Mouse (Mus musculus) stomach, postnatal 0 days (tissue): ENCODE measurements around the gene Mef2c. TPM values are rescaled to one million over a fixed set of nuclear protein-coding genes. Genes with fewer than 3 reads are reported as not detected.

Experiments used
- ATAC-seq: fragments of 200-750 bp; cut with Nextera tagmentation; 2 replicates; pipeline ENCODE4 v1.8.0; 2017; ENCODE audit not compliant: low FRiP score, low TSS enrichment
- DNase-seq: peaks from one replicate; pipeline ENCODE4 v3.0.0-alpha.2; 2016; ENCODE audit warnings: low spot score
- H3K27ac ChIP-seq: fragments of 300-500 bp; sonication (generic); replicated peaks from 2 replicates; pipeline ENCODE4 v1.5.1; 2014; ENCODE audit warnings: mild to moderate bottlenecking, control low read depth
- H3K27me3 ChIP-seq: fragments of 300-500 bp; sonication (generic); 2 replicates; pipeline ENCODE4 v1.6.1; 2014; ENCODE audit warnings: low read length; ENCODE audit not compliant: control insufficient read depth, insufficient read depth
- H3K36me3 ChIP-seq: fragments of 300-500 bp; sonication (generic); 2 replicates; pipeline ENCODE4 v1.6.1; 2014; ENCODE audit warnings: low read length, mixed read lengths; ENCODE audit not compliant: control insufficient read depth, insufficient read depth
- H3K4me1 ChIP-seq: fragments of 300-500 bp; sonication (generic); replicated peaks from 2 replicates; pipeline ENCODE4 v1.6.1; 2014; ENCODE audit warnings: antibody characterized with exemption; ENCODE audit not compliant: control insufficient read depth, insufficient read depth
- H3K4me2 ChIP-seq: fragments of 300-500 bp; sonication (generic); replicated peaks from 2 replicates; pipeline ENCODE4 v1.6.1; 2014; ENCODE audit warnings: low read depth, mild to moderate bottlenecking, control low read depth, moderate library complexity
- H3K4me3 ChIP-seq: fragments of 300-500 bp; sonication (generic); 2 replicates; pipeline ENCODE4 v1.5.1; 2014; ENCODE audit warnings: low read depth, low read length, control low read depth
- H3K9ac ChIP-seq: fragments of 300-500 bp; sonication (generic); 2 replicates; pipeline ENCODE4 v1.6.1; 2014; ENCODE audit warnings: mild to moderate bottlenecking, low read length, control low read depth, mixed read lengths
- H3K9me3 ChIP-seq: fragments of 300-500 bp; sonication (generic); 2 replicates; pipeline ENCODE4 v1.6.1; 2016; ENCODE audit warnings: low read length; ENCODE audit not compliant: control insufficient read depth
- CTCF ChIP-seq: IDR thresholded peaks from 2 replicates; pipeline ENCODE4 v1.5.1; 2016; ENCODE audit warnings: antibody characterized with exemption, low read depth, mild to moderate bottlenecking, moderate library complexity
- EP300 ChIP-seq: optimal IDR thresholded peaks from 2 replicates; pipeline ENCODE3; 2016; ENCODE audit warnings: antibody characterized with exemption
- WGBS: fragments of 180-500 bp; shearing (Covaris S2); extraction: QIAGEN DNeasy Blood & Tissue Kit; methylation state at CpG from one replicate; pipeline ENCODE4 v1.1.7; 2014; 5-methylcytosine and 5-hydroxymethylcytosine counted together
- polyA plus RNA-seq: library from polyadenylated mRNA; unstranded; fragments of >200 nt; fragmentation: Nextera tagmentation; extraction: Ambion mirVana; gene quantifications from 2 replicates; pipeline ENCODE4 v1.2.1, GENCODE M21; 2015

Gene Mef2c
- polyA plus RNA-seq, 1 experiment from 2014 or later = 18.4 TPM

GRCm38 (mm10) chr13:83484721-83485369 lies 19.0 kb upstream of the Mef2c start:
- no peak for DNase-seq

GRCm38 (mm10) chr13:83492051-83492450 lies 11.8 kb upstream of the Mef2c start:
- DNase-seq (no peak), ATAC-seq (no peak)
- Histone ChIP-seq H3K9ac (no peak overlapping the region), H3K36me3 (no peaks in the 10 kb centered on the region), H3K27ac (no peak overlapping the region), H3K4me2 (no peak overlapping the region), H3K27me3 (no peaks in the 10 kb centered on the region), H3K4me1 (no peaks in the 10 kb centered on the region), H3K9me3 (no peaks in the 10 kb centered on the region), H3K4me3 (no peak overlapping the region)
- 67% methylated on average over 3 of the region's 3 CpGs for WGBS
- no peak for TF ChIP-seq EP300
- no peak for TF ChIP-seq CTCF

More at GRCm38 (mm10) chr13:83484721-83485369, 19.0 kb upstream of the Mef2c start:
- H3K4me1 ChIP-seq = no peaks in the 10 kb centered on the region
- no peak overlapping the region for H3K4me2 ChIP-seq
- no peaks in the 10 kb centered on the region for H3K27me3 ChIP-seq
- no peak for ATAC-seq
- H3K36me3 ChIP-seq = no peaks in the 10 kb centered on the region
- TF ChIP-seq CTCF (no peak), EP300 (no peak)
- H3K4me3 ChIP-seq = no peak overlapping the region
- WGBS = 57% methylated on average over 7 of the region's 7 CpGs
- no peak overlapping the region for H3K27ac ChIP-seq
- no peak overlapping the region for H3K9ac ChIP-seq
- no peaks in the 10 kb centered on the region for H3K9me3 ChIP-seq

GRCm38 (mm10) chr13:83497708-83498107 lies 6.1 kb upstream of the Mef2c start:
- TF ChIP-seq CTCF = no peak
- no peak for TF ChIP-seq EP300
- no peak overlapping the region for H3K27ac ChIP-seq
- no peak for DNase-seq
- H3K4me2 ChIP-seq = no peak overlapping the region
- no peak overlapping the region for H3K4me3 ChIP-seq
- no peak for ATAC-seq
- 84% methylated on average over 3 of the region's 3 CpGs for WGBS
- no peaks in the 10 kb centered on the region for H3K9me3 ChIP-seq
- H3K36me3 ChIP-seq = no peaks in the 10 kb centered on the region
- H3K27me3 ChIP-seq = no peaks in the 10 kb centered on the region
- no peak overlapping the region for H3K9ac ChIP-seq
- no peaks in the 10 kb centered on the region for H3K4me1 ChIP-seq

GRCm38 (mm10) chr13:83499526-83499925 lies 4.3 kb upstream of the Mef2c start:
- Histone ChIP-seq H3K9me3 (no peaks in the 10 kb centered on the region), H3K4me1 (no peaks in the 10 kb centered on the region), H3K4me3 (no peak overlapping the region), H3K27ac (no peak overlapping the region), H3K27me3 (no peaks in the 10 kb centered on the region), H3K9ac (no peak overlapping the region), H3K36me3 (no peaks in the 10 kb centered on the region), H3K4me2 (no peak overlapping the region)
- ATAC-seq = no peak
- 58% methylated on average over 4 of the region's 4 CpGs for WGBS
- TF ChIP-seq EP300 = no peak
- TF ChIP-seq CTCF = no peak
- no peak for DNase-seq

- Histone ChIP-seq H3K9me3 (no peaks in the 10 kb centered on the region), H3K27ac (no peak overlapping the region), H3K4me2 (no peak overlapping the region), H3K27me3 (no peaks in the 10 kb centered on the region), H3K4me3 (no peak overlapping the region), H3K4me1 (no peaks in the 10 kb centered on the region), H3K9ac (no peak overlapping the region), H3K36me3 (no peaks in the 10 kb centered on the region)
- TF ChIP-seq CTCF = no peak
- no peak for TF ChIP-seq EP300
- WGBS = 94% methylated on average over 1 of the region's 1 CpGs
- DNase-seq (no peak), ATAC-seq (no peak)
Measured at GRCm38 (mm10) chr13:83507687-83508086, 3.9 kb downstream of the Mef2c start.

GRCm38 (mm10) chr13:83515013-83515547 lies 11.2 kb downstream of the Mef2c start:
- 56% methylated on average over 4 of the region's 4 CpGs for WGBS
- H3K9me3 ChIP-seq = no peaks in the 10 kb centered on the region
- no peak overlapping the region for H3K9ac ChIP-seq
- H3K36me3 ChIP-seq = no peaks in the 10 kb centered on the region
- no peak overlapping the region for H3K4me2 ChIP-seq
- no peak for TF ChIP-seq EP300
- TF ChIP-seq CTCF = no peak
- DNase-seq (no peak), ATAC-seq (no peak)
- no peak overlapping the region for H3K27ac ChIP-seq
- H3K4me1 ChIP-seq = no peaks in the 10 kb centered on the region
- no peak overlapping the region for H3K4me3 ChIP-seq
- H3K27me3 ChIP-seq = no peaks in the 10 kb centered on the region
